Mouse (Mus musculus) CH12.LX (cell line): ENCODE data around the gene Ssx2ip. TPM values are rescaled to one million over a fixed set of nuclear protein-coding genes. Genes with fewer than 3 reads are reported as not detected.

Source experiments
- DNase-seq: peaks from one replicate; pipeline ENCODE4 v3.0.0-alpha.2; 2013; ENCODE audit errors: extremely low read depth
- H3K27ac ChIP-seq: 2 replicates; pipeline ENCODE4 v1.5.1; 2012; ENCODE audit warnings: low read depth, mild to moderate bottlenecking, control low read depth, moderate library complexity; ENCODE audit not compliant: insufficient read depth
- H3K27me3 ChIP-seq: replicated peaks from 2 replicates; pipeline ENCODE3; 2012; ENCODE audit warnings: inconsistent platforms
- H3K36me3 ChIP-seq, 2 experiments: replicated peaks in 1 of 2; 2 replicates each; pipeline versions ENCODE3 to v1.6.1; 2012; ENCODE audit warnings: inconsistent platforms in 1 of 2, low read length in 1 of 2, mild to moderate bottlenecking in 1 of 2, mixed read lengths in 1 of 2, moderate library complexity in 1 of 2; ENCODE audit not compliant: control insufficient read depth in 1 of 2, insufficient read depth in 1 of 2
- H3K4me1 ChIP-seq, 2 experiments: 2 replicates each; pipeline ENCODE4 v1.6.1; 2012; ENCODE audit warnings: inconsistent platforms in 1 of 2, moderate library complexity in 1 of 2; ENCODE audit not compliant: insufficient read depth in 2 of 2, control insufficient read depth in 1 of 2
- H3K4me2 ChIP-seq: 2 replicates; pipeline ENCODE4 v1.6.1; 2012; ENCODE audit warnings: low read depth, mild to moderate bottlenecking, control low read depth; ENCODE audit not compliant: poor library complexity, insufficient read depth, severe bottlenecking
- H3K4me3 ChIP-seq, 3 experiments: fragments of 150-350 bp in 1 of 3; sonication (generic) in 1 of 3; replicated peaks in 1 of 3; 2 replicates each; pipeline versions ENCODE3 to v1.5.1; 2011 to 2012; ENCODE audit warnings: low read depth in 2 of 3, low read length in 2 of 3, mild to moderate bottlenecking in 2 of 3, moderate library complexity in 2 of 3, control low read depth in 1 of 3, improper control_type of control experiment in 1 of 3, inconsistent platforms in 1 of 3, mixed read lengths in 1 of 3; ENCODE audit not compliant: poor library complexity in 1 of 3
- H3K79me2 ChIP-seq: replicated peaks from 2 replicates; pipeline ENCODE4 v1.6.1; 2012; ENCODE audit warnings: mild to moderate bottlenecking, moderate library complexity; ENCODE audit not compliant: control insufficient read depth, poor library complexity, insufficient read depth, severe bottlenecking; ENCODE audit errors: extremely low read depth
- H3K9ac ChIP-seq: 2 replicates; pipeline ENCODE4 v1.6.1; 2012; ENCODE audit warnings: low read depth, mild to moderate bottlenecking, control low read depth, moderate library complexity; ENCODE audit not compliant: insufficient read depth
- H3K9me3 ChIP-seq: replicated peaks from 2 replicates; pipeline ENCODE3; 2012; ENCODE audit warnings: low read length, inconsistent platforms, mixed read lengths
- CHD1 ChIP-seq: IDR thresholded peaks from 2 replicates; pipeline ENCODE4 v1.6.1; 2012; ENCODE audit warnings: low read depth, low read length, improper control_type of control experiment, inconsistent platforms
- CHD2 ChIP-seq: IDR thresholded peaks from 2 replicates; pipeline ENCODE4 v1.6.1; 2011; ENCODE audit warnings: low read length, improper control_type of control experiment
- CTCF ChIP-seq, 2 experiments: IDR thresholded peaks in 1 of 2; conservative IDR thresholded peaks in 1 of 2; 2 replicates each; pipeline ENCODE4 v1.5.1; 2011 to 2012; ENCODE audit warnings: low read depth in 2 of 2, low read length in 2 of 2, improper control_type of control experiment in 1 of 2, inconsistent platforms in 1 of 2, mild to moderate bottlenecking in 1 of 2, moderate library complexity in 1 of 2
- E2F4 ChIP-seq: IDR thresholded peaks from 2 replicates; pipeline ENCODE4 v1.6.1; 2011; ENCODE audit warnings: low read depth, low read length, improper control_type of control experiment; ENCODE audit not compliant: insufficient replicate concordance
- ELF1 ChIP-seq: IDR thresholded peaks from 2 replicates; pipeline ENCODE4 v1.6.1; 2014; ENCODE audit warnings: low read depth, mild to moderate bottlenecking, inconsistent platforms, low read length, improper control_type of control experiment
- ETS1 ChIP-seq: conservative IDR thresholded peaks from 2 replicates; pipeline ENCODE4 v1.6.1; 2012; ENCODE audit warnings: low read depth, mild to moderate bottlenecking, inconsistent platforms, low read length, improper control_type of control experiment, moderate library complexity
- JUND ChIP-seq: conservative IDR thresholded peaks from 2 replicates; pipeline ENCODE4 v1.6.1; 2011; ENCODE audit warnings: low read depth, low read length, improper control_type of control experiment
- MAX ChIP-seq: IDR thresholded peaks from 2 replicates; pipeline ENCODE4 v1.6.1; 2011; ENCODE audit warnings: low read length, improper control_type of control experiment
- MEF2A ChIP-seq: IDR thresholded peaks from 2 replicates; pipeline ENCODE4 v1.6.1; 2014; ENCODE audit warnings: low read depth, mild to moderate bottlenecking, inconsistent platforms, low read length, improper control_type of control experiment, borderline replicate concordance
- MXI1 ChIP-seq: IDR thresholded peaks from 2 replicates; pipeline ENCODE4 v1.6.1; 2011; ENCODE audit warnings: mild to moderate bottlenecking, low read depth, low read length, improper control_type of control experiment
- MYC ChIP-seq: IDR thresholded peaks from 2 replicates; pipeline ENCODE4 v1.6.1; 2011; ENCODE audit warnings: low read depth, mild to moderate bottlenecking, improper control_type of control experiment, low read length
- NRF1 ChIP-seq: IDR thresholded peaks from 2 replicates; pipeline ENCODE4 v1.6.1; 2014; ENCODE audit warnings: low read depth, mild to moderate bottlenecking, inconsistent platforms, low read length, improper control_type of control experiment, moderate library complexity
- PAX5 ChIP-seq: IDR thresholded peaks from 2 replicates; pipeline ENCODE4 v1.6.1; 2012; ENCODE audit warnings: low read length, inconsistent platforms, mixed read lengths
- POLR2A ChIP-seq: IDR thresholded peaks from 2 replicates; pipeline ENCODE4 v1.6.1; 2011; ENCODE audit warnings: low read depth, mild to moderate bottlenecking, improper control_type of control experiment, low read length
- POLR2AphosphoS2 ChIP-seq: IDR thresholded peaks from 2 replicates; pipeline ENCODE4 v1.6.1; 2011; ENCODE audit warnings: low read depth, low read length, improper control_type of control experiment
- RCOR1 ChIP-seq: conservative IDR thresholded peaks from 2 replicates; pipeline ENCODE4 v1.6.1; 2012; ENCODE audit warnings: low read depth, mild to moderate bottlenecking, inconsistent platforms, low read length, improper control_type of control experiment
- SIN3A ChIP-seq: IDR thresholded peaks from 2 replicates; pipeline ENCODE4 v1.6.1; 2012; ENCODE audit warnings: low read length, improper control_type of control experiment, inconsistent platforms
- SMC3 ChIP-seq: IDR thresholded peaks from 2 replicates; pipeline ENCODE4 v1.6.1; 2011; ENCODE audit warnings: low read depth, low read length, improper control_type of control experiment
- TCF12 ChIP-seq: IDR thresholded peaks from 2 replicates; pipeline ENCODE4 v1.6.1; 2014; ENCODE audit warnings: low read depth, mild to moderate bottlenecking, inconsistent platforms, low read length, improper control_type of control experiment
- USF1 ChIP-seq: IDR thresholded peaks from 2 replicates; pipeline ENCODE4 v1.6.1; 2014; ENCODE audit warnings: low read depth, mild to moderate bottlenecking, inconsistent platforms, low read length, improper control_type of control experiment
- ZMIZ1 ChIP-seq: IDR thresholded peaks from 2 replicates; pipeline ENCODE4 v1.6.1; 2012; ENCODE audit warnings: low read depth, mild to moderate bottlenecking, inconsistent platforms, low read length, improper control_type of control experiment
- ZNF384 ChIP-seq: IDR thresholded peaks from 2 replicates; pipeline ENCODE4 v1.6.1; 2012; ENCODE audit warnings: low read depth, low read length, improper control_type of control experiment, inconsistent platforms
- dilution Hi-C: fragments of 300-500 bp; cut with MboI; formaldehyde crosslinking; loops from 2 replicates; pipeline ENCODE4 v1.14.3; 2020; ENCODE audit warnings: low sequenced_read_pairs; ENCODE audit not compliant: extremely low pct_unique_long_range_greater_than_20kb, extremely low pct_ligation_motif_present
- in situ Hi-C: fragments of 300-500 bp; cut with MboI; formaldehyde crosslinking; loops from 3 replicates; pipeline ENCODE4 v1.14.3; 2019; ENCODE audit warnings: low sequenced_read_pairs, low pct_ligation_motif_present, low pct_unique_long_range_greater_than_20kb, mixed read lengths
- polyA plus RNA-seq: library from polyadenylated mRNA; unstranded; fragments of >175 nt; gene quantifications from 2 replicates; pipeline ENCODE4 v1.2.1, GENCODE M21; 2012; ENCODE audit warnings: low read depth; ENCODE audit not compliant: insufficient read length
- total RNA-seq, 2 experiments: library from RNA; depleted of rRNA; stranded (reverse); fragments of 300-350 nt in 1 of 2; fragments of >200 nt in 1 of 2; gene quantifications; 2 replicates each; pipeline ENCODE4 v1.2.3; 2012 to 2014

Gene Ssx2ip
- total and polyA plus RNA-seq, 3 experiments, result 28.0 to 32.6 (median 31.9) TPM

GRCm38 (mm10) chr3:146440422-146440821, 36.0 kb downstream of the Ssx2ip start:
- Histone ChIP-seq H3K4me3 (no peak overlapping the region), H3K9me3 (no peaks in the 10 kb centered on the region), H3K4me2 (no peak overlapping the region), H3K36me3 (peaks cover 27 to 57% of the 10 kb centered on the region in 2 experiments), H3K4me1 (no peaks in the 10 kb centered on the region), H3K9ac (no peak overlapping the region), H3K79me2 (no peaks in the 10 kb centered on the region), H3K27me3 (no peaks in the 10 kb centered on the region), H3K27ac (no peak overlapping the region)
- TF ChIP-seq CHD1 (no peak), MEF2A (no peak), TCF12 (no peak), CHD2 (no peak), E2F4 (no peak)
- DNase-seq, result no peak
- in situ Hi-C loops, result no loop called here
- dilution Hi-C loops, result no loop called here

DNA sequence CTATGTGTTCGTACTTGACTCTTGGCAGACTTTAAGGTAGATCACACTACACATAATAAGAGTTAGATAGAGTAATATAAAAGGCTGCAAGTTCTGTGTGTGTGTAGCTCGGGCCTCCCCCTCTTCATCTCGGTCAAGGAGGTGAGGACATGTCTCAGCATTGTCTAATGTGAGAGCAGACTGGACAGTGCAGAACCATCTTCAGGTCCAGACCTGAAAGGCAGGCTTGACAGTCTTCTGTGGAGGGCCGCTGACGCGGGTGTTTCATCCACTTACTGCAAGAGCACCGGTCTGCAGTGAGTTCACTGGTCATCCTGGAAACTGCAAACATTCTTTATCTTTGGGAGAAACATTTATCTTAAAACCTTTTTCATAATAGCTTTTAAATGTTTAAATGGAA, 38.0 kb downstream of the Ssx2ip start:
- dilution Hi-C loops, result no loop called here

GRCm38 (mm10) chr3:146442936-146443335, 38.5 kb downstream of the Ssx2ip start:
- dilution Hi-C loops, result no loop called here
- no peak for DNase-seq
- Histone ChIP-seq H3K4me3 (no peak overlapping the region), H3K79me2 (no peaks in the 10 kb centered on the region), H3K36me3 (peaks cover 13 to 38% of the 10 kb centered on the region in 2 experiments), H3K9me3 (no peaks in the 10 kb centered on the region), H3K4me1 (no peaks in the 10 kb centered on the region), H3K27me3 (no peaks in the 10 kb centered on the region), H3K4me2 (no peak overlapping the region), H3K27ac (no peak overlapping the region), H3K9ac (no peak overlapping the region)
- no peak for TF ChIP-seq ETS1
- in situ Hi-C loops, result no loop called here

More for the DNA sequence above, 38.0 kb downstream of the Ssx2ip start:
- no peak overlapping the region for H3K4me2 ChIP-seq
- no peak for DNase-seq
- no peak overlapping the region for H3K27ac ChIP-seq
- H3K27me3 ChIP-seq, result no peaks in the 10 kb centered on the region
- H3K4me1 ChIP-seq, result no peaks in the 10 kb centered on the region
- in situ Hi-C loops, result no loop called here
- no peaks in the 10 kb centered on the region for H3K79me2 ChIP-seq
- H3K36me3 ChIP-seq, result peaks cover 14 to 39% of the 10 kb centered on the region in 2 experiments
- H3K9me3 ChIP-seq, result no peaks in the 10 kb centered on the region
- no peak overlapping the region for H3K9ac ChIP-seq
- no peak overlapping the region for H3K4me3 ChIP-seq
- TF ChIP-seq MXI1, result no peak
- no peak for TF ChIP-seq POLR2A
- no peak for TF ChIP-seq JUND
- TF ChIP-seq CTCF (conservative IDR thresholded peaks at IDR 0.05 in 1 of 2, IDR thresholded peaks at IDR 0.05 in 1 of 2; ENCODE audit: low read depth in 2 of 2, low read length in 2 of 2), result no peak
- no peak for TF ChIP-seq MAX
- TF ChIP-seq CHD2, result no peak
- TF ChIP-seq SIN3A, result no peak
- no peak for TF ChIP-seq USF1
- no peak for TF ChIP-seq MYC
- no peak for TF ChIP-seq ELF1
- no peak for TF ChIP-seq SMC3
- no peak for TF ChIP-seq ZNF384
- TF ChIP-seq RCOR1, result no peak
- no peak for TF ChIP-seq ZMIZ1
- no peak for TF ChIP-seq NRF1
- TF ChIP-seq CHD1, result no peak
- TF ChIP-seq POLR2AphosphoS2, result no peak
- TF ChIP-seq PAX5, result no peak
- TF ChIP-seq ETS1, result no peak
